In genomic region chr10:128036746-128037425, GRCm38 (mm10) we compare ENCODE assay signal across 8 mouse cellular contexts. TPM values are rescaled to one million over a fixed set of nuclear protein-coding genes. Genes with fewer than 3 reads are reported as not detected.
DNase-seq lines count a peak whose midpoint lies in the region; ATAC-seq and TF ChIP-seq lines count a peak whose summit lies in the region.

No protein-coding gene starts in this region.

- peaks cover 8 to 13% of the 10 kb centered on the region in 2 experiments for H3K4me1 ChIP-seq in MEL (ENCODE audit: control insufficient read depth in 1 of 2, insufficient read depth in 2 of 2, low read length in 2 of 2)
- H3K4me1 ChIP-seq in liver, postnatal 0 days (ENCODE audit: insufficient read depth) = peaks cover 33% of the 10 kb centered on the region
- peaks cover 36% of the 10 kb centered on the region for H3K4me1 ChIP-seq in neural tube, embryonic 12.5 days

- peaks cover 23 to 42% of the 10 kb centered on the region in 2 experiments for H3K36me3 ChIP-seq in MEL (ENCODE audit: control insufficient read depth in 1 of 2, insufficient read depth in 2 of 2, low read length in 2 of 2)
- peaks cover 37% of the 10 kb centered on the region for H3K36me3 ChIP-seq in liver, postnatal 0 days (replicated peaks; ENCODE audit: insufficient read depth, low read length)
- H3K36me3 ChIP-seq in neural tube, embryonic 12.5 days = peaks cover 39% of the 10 kb centered on the region

- no peak; a peak in 1 of 4 replicates for TF ChIP-seq EP300 in MEL (IDR thresholded peaks at IDR 0.05; ENCODE audit: low read depth in 1 of 2, low read length in 2 of 2)
- TF ChIP-seq EP300 in liver, postnatal 0 days (IDR thresholded peaks at IDR 0.05; ENCODE audit: low read depth) = no peak

- H3K4me2 ChIP-seq in liver, postnatal 0 days (ENCODE audit: low read depth, low read length) = peak overlapping the region; percentile 90
- peak overlapping the region; percentile 95 for H3K4me2 ChIP-seq in neural tube, embryonic 12.5 days (replicated peaks)

- H3K9me3 ChIP-seq in MEL (replicated peaks; ENCODE audit: insufficient read depth, low read length) = no peaks in the 10 kb centered on the region
- no peaks in the 10 kb centered on the region for H3K9me3 ChIP-seq in liver, postnatal 0 days (ENCODE audit: low read length)
- no peaks in the 10 kb centered on the region for H3K9me3 ChIP-seq in neural tube, embryonic 12.5 days

- TF ChIP-seq RAD21 in MEL (IDR thresholded peaks at IDR 0.05; ENCODE audit: low read depth, low read length) = no peak

- DNase-seq in B cell, adult 2 months = peak; percentile 30 to 35
- DNase-seq in MEL (ENCODE audit: low read depth, low spot score) = peak; percentile 87
- DNase-seq in embryo, embryonic 10.5 days (ENCODE audit: low spot score) = peak; percentile 67
- DNase-seq in heart, adult 18-20 months = peak; percentile 81 to 84
- DNase-seq in kidney, adult 18-20 months = peak; percentile 57
- DNase-seq in liver, postnatal 0 days = peak; percentile 69
- no peak for DNase-seq in right cerebral cortex, adult 18-20 months

- H3K4me3 ChIP-seq in MEL (ENCODE audit: control insufficient read depth in 1 of 2, insufficient read depth in 1 of 2, low read depth in 2 of 2, low read length in 2 of 2) = peak overlapping the region; percentile 96 to 97
- H3K4me3 ChIP-seq in liver, postnatal 0 days (ENCODE audit: low read depth, low read length) = peak overlapping the region; percentile 78
- H3K4me3 ChIP-seq in neural tube, embryonic 12.5 days = peak overlapping the region; percentile 94

- no peak for TF ChIP-seq CTCF in MEL (IDR thresholded peaks at IDR 0.05 in 2 of 3, conservative IDR thresholded peaks at IDR 0.05 in 1 of 3; ENCODE audit: control insufficient read depth in 1 of 3, insufficient read depth in 1 of 3, low read depth in 2 of 3, low read length in 3 of 3, poor library complexity in 1 of 3, severe bottlenecking in 1 of 3)
- TF ChIP-seq CTCF in liver, postnatal 0 days (IDR thresholded peaks at IDR 0.05; ENCODE audit: low read depth) = no peak

- TF ChIP-seq POLR2A in MEL (IDR thresholded peaks at IDR 0.05; ENCODE audit: control insufficient read depth in 1 of 2, insufficient read depth in 1 of 2, low read depth in 1 of 2, low read length in 2 of 2, poor library complexity in 1 of 2) = peak in 1 of 2 experiments; percentile 52; a peak in 1 of 4 replicates

- peak overlapping the region; percentile 97 for H3K9ac ChIP-seq in MEL (ENCODE audit: control insufficient read depth, low read depth, low read length, poor library complexity, severe bottlenecking)
- H3K9ac ChIP-seq in liver, postnatal 0 days (replicated peaks) = peak overlapping the region; percentile 99
- peak overlapping the region; percentile 95 for H3K9ac ChIP-seq in neural tube, embryonic 12.5 days

- WGBS in liver, postnatal 0 days (ENCODE audit: insufficient replicate concordance) = 3% methylated on average over 10 of the region's 10 CpGs
- 5% methylated on average over 10 of the region's 10 CpGs for WGBS in neural tube, embryonic 12.5 days

- H3K27ac ChIP-seq in MEL (ENCODE audit: control insufficient read depth, low read depth, low read length) = peak overlapping the region; percentile 86
- H3K27ac ChIP-seq in liver, postnatal 0 days (ENCODE audit: low read depth) = peak overlapping the region; percentile 94
- no peak overlapping the region for H3K27ac ChIP-seq in neural tube, embryonic 12.5 days

- ATAC-seq in liver, postnatal 0 days = peak; percentile 42
- ATAC-seq in neural tube, embryonic 12.5 days (ENCODE audit: low FRiP score, low read depth) = no peak

- peaks cover 65% of the 10 kb centered on the region for H3K79me2 ChIP-seq in MEL (ENCODE audit: control insufficient read depth, insufficient read depth, low read length, poor library complexity)

- no peaks in the 10 kb centered on the region for H3K27me3 ChIP-seq in MEL (ENCODE audit: control insufficient read depth in 1 of 2, insufficient read depth in 2 of 2, low read length in 2 of 2)
- no peaks in the 10 kb centered on the region for H3K27me3 ChIP-seq in liver, postnatal 0 days (ENCODE audit: insufficient read depth, low read length)
- H3K27me3 ChIP-seq in neural tube, embryonic 12.5 days (replicated peaks) = no peaks in the 10 kb centered on the region

TF ChIP-seq in MEL, 35 proteins besides CTCF, POLR2A, EP300 and RAD21 (continues in another document):
- TF ChIP-seq MYC (IDR thresholded peaks at IDR 0.05; ENCODE audit: low read depth, low read length) (peak; percentile 85), E2F4 (IDR thresholded peaks at IDR 0.05; ENCODE audit: borderline replicate concordance, low read depth, low read length) (no peak), TBP (IDR thresholded peaks at IDR 0.05; ENCODE audit: low read depth, low read length) (peak; percentile 62), MAZ (IDR thresholded peaks at IDR 0.05; ENCODE audit: low read depth, low read length) (no peak), RCOR1 (IDR thresholded peaks at IDR 0.05; ENCODE audit: low read depth, low read length) (no peak), USF1 (IDR thresholded peaks at IDR 0.05; ENCODE audit: low read depth, low read length) (peak; percentile 69), UBTF (IDR thresholded peaks at IDR 0.05; ENCODE audit: borderline replicate concordance, insufficient read depth, low read depth, low read length) (no peak), MXI1 (IDR thresholded peaks at IDR 0.05; ENCODE audit: low read depth, low read length) (peak; percentile 96), POLR2AphosphoS5 (IDR thresholded peaks at IDR 0.05; ENCODE audit: borderline replicate concordance, low read depth, low read length) (no peak), HCFC1 (IDR thresholded peaks at IDR 0.05; ENCODE audit: low read depth, low read length) (0 out of 2 replicates have a peak, but pooled peaks have one; percentile 58), POLR2AphosphoS2 (IDR thresholded peaks at IDR 0.05; ENCODE audit: low read length) (peak; percentile 73; the same call in 1 of the 2 replicates), MAFK (IDR thresholded peaks at IDR 0.05; ENCODE audit: borderline replicate concordance, low read depth, low read length) (peak; percentile 91), USF2 (IDR thresholded peaks at IDR 0.05; ENCODE audit: borderline replicate concordance in 1 of 2, insufficient read depth in 1 of 2, low read depth in 1 of 2, low read length in 2 of 2) (no peak), NRF1 (IDR thresholded peaks at IDR 0.05; ENCODE audit: insufficient read depth, low read depth, low read length, poor library complexity, severe bottlenecking) (no peak), BHLHE40 (IDR thresholded peaks at IDR 0.05; ENCODE audit: borderline replicate concordance, low read depth, low read length) (peak; percentile 33; the same call in 1 of the 2 replicates), GATA1 (IDR thresholded peaks at IDR 0.05; ENCODE audit: low read depth, low read length) (no peak), NELFE (IDR thresholded peaks at IDR 0.05; ENCODE audit: low read depth, low read length) (peak; percentile 48; the same call in 1 of the 2 replicates), MYB (IDR thresholded peaks at IDR 0.05; ENCODE audit: low read depth, low read length) (no peak), ZNF384 (IDR thresholded peaks at IDR 0.05; ENCODE audit: low read depth, low read length) (no peak), TCF12 (IDR thresholded peaks at IDR 0.05; ENCODE audit: low read depth, low read length) (no peak), CHD2 (IDR thresholded peaks at IDR 0.05; ENCODE audit: low read length) (no peak), SIN3A (IDR thresholded peaks at IDR 0.05; ENCODE audit: low read length) (peak; percentile 76; the same call in 1 of the 2 replicates)

RNA-seq across cellular contexts. Expression of gene Naca, which starts 1.5 kb away (rescaled TPM):
- total RNA-seq in MEL (2012; rRNA removed) = 1,577 and 1,612 TPM in 2 replicates
- polyA plus RNA-seq in MEL (2012; ENCODE audit: insufficient read depth in 1 of 2, insufficient read length in 2 of 2, low read depth in 1 of 2, low replicate concordance in 2 of 2, missing spikeins in 1 of 2) = 1,000 to 10,000 TPM in 1 of 2 experiments, 100 to 1,000 TPM in 1; 202 to 1,039 TPM
- total RNA-seq in heart, adult 18-20 months (2021) = 100 to 1,000 TPM; 462 to 532 TPM
- polyA plus RNA-seq in liver, postnatal 0 days (2015; fragmentation: Nextera tagmentation; extraction: Ambion mirVana) = 384 and 394 TPM in 2 replicates
- polyA plus RNA-seq in neural tube, embryonic 12.5 days (2016; fragmentation: Nextera tagmentation; extraction: Ambion mirVana) = 668 and 670 TPM in 2 replicates

RNA-seq across cellular contexts. Expression of gene Ptges3, which starts 21.9 kb away (rescaled TPM):
- total RNA-seq in MEL (2012; rRNA removed) = 233 and 240 TPM in 2 replicates
- 100 to 1,000 TPM; 216 to 627 TPM for polyA plus RNA-seq in MEL (2012; ENCODE audit: insufficient read depth in 1 of 2, insufficient read length in 2 of 2, low read depth in 1 of 2, low replicate concordance in 2 of 2, missing spikeins in 1 of 2)
- total RNA-seq in heart, adult 18-20 months (2021) = 100 to 1,000 TPM; 104 to 110 TPM
- polyA plus RNA-seq in liver, postnatal 0 days (2015; fragmentation: Nextera tagmentation; extraction: Ambion mirVana) = 193 and 194 TPM in 2 replicates
- 461 and 507 TPM in 2 replicates for polyA plus RNA-seq in neural tube, embryonic 12.5 days (2016; fragmentation: Nextera tagmentation; extraction: Ambion mirVana)

RNA-seq across cellular contexts. Expression of gene Prim1, which starts 21.9 kb away (rescaled TPM):
- total RNA-seq in MEL (2012; rRNA removed) = 59.6 and 74.0 TPM in 2 replicates
- 10 to 100 TPM in 1 of 2 experiments, not detected in 1; 71.5 TPM for polyA plus RNA-seq in MEL (2012; ENCODE audit: insufficient read depth in 1 of 2, insufficient read length in 2 of 2, low read depth in 1 of 2, low replicate concordance in 2 of 2, missing spikeins in 1 of 2)
- 1 to 10 TPM; 1.5 to 2.2 TPM for total RNA-seq in heart, adult 18-20 months (2021)
- 26.2 and 29.1 TPM in 2 replicates for polyA plus RNA-seq in liver, postnatal 0 days (2015; fragmentation: Nextera tagmentation; extraction: Ambion mirVana)
- 53.4 and 57.8 TPM in 2 replicates for polyA plus RNA-seq in neural tube, embryonic 12.5 days (2016; fragmentation: Nextera tagmentation; extraction: Ambion mirVana)

RNA-seq across cellular contexts. Expression of gene Hsd17b6, which starts 29.5 kb away (rescaled TPM):
- not detected in 2 replicates for total RNA-seq in MEL (2012; rRNA removed)
- under 1 TPM in 1 of 2 experiments, not detected in 1; 0.15 TPM for polyA plus RNA-seq in MEL (2012; ENCODE audit: insufficient read depth in 1 of 2, insufficient read length in 2 of 2, low read depth in 1 of 2, low replicate concordance in 2 of 2, missing spikeins in 1 of 2)
- not detected for total RNA-seq in heart, adult 18-20 months (2021)
- 29.5 and 32.4 TPM in 2 replicates for polyA plus RNA-seq in liver, postnatal 0 days (2015; fragmentation: Nextera tagmentation; extraction: Ambion mirVana)
- polyA plus RNA-seq in neural tube, embryonic 12.5 days (2016; fragmentation: Nextera tagmentation; extraction: Ambion mirVana) = not detected in 2 replicates

RNA-seq across cellular contexts. Expression of gene Atp5b, which starts 46.2 kb away (rescaled TPM):
- total RNA-seq in MEL (2012; rRNA removed) = 2,164 and 2,193 TPM in 2 replicates
- polyA plus RNA-seq in MEL (2012; ENCODE audit: insufficient read depth in 1 of 2, insufficient read length in 2 of 2, low read depth in 1 of 2, low replicate concordance in 2 of 2, missing spikeins in 1 of 2) = 1,000 to 10,000 TPM in 1 of 2 experiments, 100 to 1,000 TPM in 1; 545 to 2,318 TPM
- total RNA-seq in heart, adult 18-20 months (2021) = 1,000 to 10,000 TPM; 8,639 to 9,190 TPM
- polyA plus RNA-seq in liver, postnatal 0 days (2015; fragmentation: Nextera tagmentation; extraction: Ambion mirVana) = 1,808 and 1,865 TPM in 2 replicates
- 2,084 and 2,133 TPM in 2 replicates for polyA plus RNA-seq in neural tube, embryonic 12.5 days (2016; fragmentation: Nextera tagmentation; extraction: Ambion mirVana)
